Mouse (Mus musculus): ENCODE data around the gene Urgcp.

DNA sequence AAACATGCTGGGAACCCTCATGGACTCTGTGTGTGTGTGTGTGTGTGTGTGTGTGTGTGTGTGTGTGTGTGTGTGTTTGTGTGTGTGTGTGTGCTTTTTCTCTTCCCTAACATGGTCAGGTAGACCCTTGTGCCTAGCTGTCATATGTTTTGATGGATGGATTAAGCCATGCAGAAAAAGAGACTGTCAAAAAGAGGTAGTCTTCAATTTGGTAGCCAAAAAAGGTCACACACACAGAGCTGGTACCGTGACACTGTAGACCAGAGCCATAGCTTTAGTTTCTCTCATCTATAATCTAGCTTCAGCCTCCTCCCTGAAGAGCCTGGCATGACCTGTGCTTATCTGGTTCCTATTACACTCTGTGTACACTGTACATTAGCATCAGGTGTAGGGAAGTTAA is 28.3 kb upstream of the Urgcp start:
- TF ChIP-seq POLR2A (IDR thresholded peaks at IDR 0.05; ENCODE audit: borderline replicate concordance, control insufficient read depth, low read depth, low read length), result no peak
- no peak for TF ChIP-seq CTCF (IDR thresholded peaks at IDR 0.05; ENCODE audit: control insufficient read depth, insufficient read depth, low read length)

Measured in bone marrow, adult 2 months (tissue).